Mouse (Mus musculus): ENCODE results near the gene Mpig6b. TPM values are rescaled to one million over a fixed set of nuclear protein-coding genes. Genes with fewer than 3 reads are reported as not detected.

Mpig6b gene
- polyA plus RNA-seq, 2 experiments = 2.3 to 4.0 TPM

GRCm38 (mm10) chr17:35021842-35022477 lies 44.0 kb downstream of the Mpig6b start:
- Histone ChIP-seq H3K4me3 (ENCODE audit: insufficient read depth in 1 of 2, low read depth in 2 of 2, low read length in 2 of 2) (no peak overlapping the region; a peak in 1 of 4 replicates), H3K4me1 (replicated peaks; ENCODE audit: control insufficient read depth in 2 of 2, insufficient read depth in 2 of 2, low read length in 1 of 2) (peaks cover 17 to 30% of the 10 kb centered on the region in 2 experiments), H3K4me2 (ENCODE audit: low read depth) (peak overlapping the region; percentile 55), H3K27ac (peak overlapping the region; percentile 23), H3K9ac (replicated peaks) (no peak overlapping the region), H3K36me3 (replicated peaks; ENCODE audit: control insufficient read depth, insufficient read depth, low read depth) (no peaks in the 10 kb centered on the region), H3K27me3 (ENCODE audit: control insufficient read depth, insufficient read depth, low read length) (no peaks in the 10 kb centered on the region), H3K9me3 (ENCODE audit: control insufficient read depth, low read length) (no peaks in the 10 kb centered on the region)
- DNase-seq (ENCODE audit: low read depth in 3 of 3, low spot score in 3 of 3) = peak; percentile 64 to 78 (median 72)
- WGBS (ENCODE audit: insufficient replicate concordance) = 5% methylated on average over 6 of the region's 6 CpGs
- peak; percentile 89 for TF ChIP-seq EP300 (IDR thresholded peaks at IDR 0.05; ENCODE audit: low read depth)
- TF ChIP-seq CTCF (IDR thresholded peaks at IDR 0.05; ENCODE audit: low read depth) = no peak; the same call in 1 of the 2 replicates
- ATAC-seq (ENCODE audit: insufficient read depth) = peak; percentile 90

GRCm38 (mm10) chr17:35021163-35021808 lies 44.7 kb downstream of the Mpig6b start:
- ATAC-seq (ENCODE audit: insufficient read depth) (peak; percentile 21; the same call in 1 of the 2 replicates), DNase-seq (ENCODE audit: low read depth in 3 of 3, low spot score in 3 of 3) (peak; percentile 54 to 71 (median 60))
- Histone ChIP-seq H3K4me1 (replicated peaks; ENCODE audit: control insufficient read depth in 2 of 2, insufficient read depth in 2 of 2, low read length in 1 of 2) (peaks cover 17 to 30% of the 10 kb centered on the region in 2 experiments), H3K9me3 (ENCODE audit: control insufficient read depth, low read length) (no peaks in the 10 kb centered on the region), H3K9ac (replicated peaks) (no peak overlapping the region), H3K4me3 (ENCODE audit: insufficient read depth in 1 of 2, low read depth in 2 of 2, low read length in 2 of 2) (peak overlapping the region in 1 of 2 experiments; percentile 16; a peak in 2 of 4 replicates), H3K4me2 (ENCODE audit: low read depth) (peak overlapping the region; percentile 55), H3K36me3 (replicated peaks; ENCODE audit: control insufficient read depth, insufficient read depth, low read depth) (no peaks in the 10 kb centered on the region; the same call in 1 of the 2 replicates), H3K27me3 (ENCODE audit: control insufficient read depth, insufficient read depth, low read length) (no peaks in the 10 kb centered on the region), H3K27ac (peak overlapping the region; percentile 23)
- WGBS (ENCODE audit: insufficient replicate concordance) = 5% methylated on average over 17 of the region's 17 CpGs
- peak; percentile 100 for TF ChIP-seq CTCF (IDR thresholded peaks at IDR 0.05; ENCODE audit: low read depth)
- TF ChIP-seq EP300 (IDR thresholded peaks at IDR 0.05; ENCODE audit: low read depth) = no peak

- no peak overlapping the region for H3K4me3 ChIP-seq (ENCODE audit: insufficient read depth in 1 of 2, low read depth in 2 of 2, low read length in 2 of 2)
- peaks cover 6% of the 10 kb centered on the region for H3K36me3 ChIP-seq (replicated peaks; ENCODE audit: control insufficient read depth, insufficient read depth, low read depth)
- WGBS (ENCODE audit: insufficient replicate concordance) = 82% methylated on average over 8 of the region's 8 CpGs
- no peak overlapping the region for H3K27ac ChIP-seq
- no peak for ATAC-seq (ENCODE audit: insufficient read depth)
- DNase-seq (ENCODE audit: low read depth in 3 of 3, low spot score in 3 of 3) = no peak
- peaks cover 17 to 30% of the 10 kb centered on the region in 2 experiments for H3K4me1 ChIP-seq (replicated peaks; ENCODE audit: control insufficient read depth in 2 of 2, insufficient read depth in 2 of 2, low read length in 1 of 2)
- no peak overlapping the region for H3K4me2 ChIP-seq (ENCODE audit: low read depth)
- H3K9me3 ChIP-seq (ENCODE audit: control insufficient read depth, low read length) = no peaks in the 10 kb centered on the region
- TF ChIP-seq CTCF (IDR thresholded peaks at IDR 0.05; ENCODE audit: low read depth) = no peak
- TF ChIP-seq EP300 (IDR thresholded peaks at IDR 0.05; ENCODE audit: low read depth) = no peak
- H3K9ac ChIP-seq (replicated peaks) = no peak overlapping the region
- no peaks in the 10 kb centered on the region for H3K27me3 ChIP-seq (ENCODE audit: control insufficient read depth, insufficient read depth, low read length)
These were observed 45.4 kb downstream of the Mpig6b start for GRCm38 (mm10) chr17:35020551-35020950.

- ATAC-seq (ENCODE audit: insufficient read depth) (no peak), DNase-seq (ENCODE audit: low read depth in 3 of 3, low spot score in 3 of 3) (no peak)
- no peak overlapping the region for H3K27ac ChIP-seq
- H3K9ac ChIP-seq (replicated peaks) = no peak overlapping the region
- no peak overlapping the region for H3K4me3 ChIP-seq (ENCODE audit: insufficient read depth in 1 of 2, low read depth in 2 of 2, low read length in 2 of 2)
- peaks cover 17 to 29% of the 10 kb centered on the region in 2 experiments for H3K4me1 ChIP-seq (replicated peaks; ENCODE audit: control insufficient read depth in 2 of 2, insufficient read depth in 2 of 2, low read length in 1 of 2)
- no peak overlapping the region for H3K4me2 ChIP-seq (ENCODE audit: low read depth)
- H3K27me3 ChIP-seq (ENCODE audit: control insufficient read depth, insufficient read depth, low read length) = no peaks in the 10 kb centered on the region
- WGBS (ENCODE audit: insufficient replicate concordance) = 74% methylated on average over 11 of the region's 11 CpGs
- H3K9me3 ChIP-seq (ENCODE audit: control insufficient read depth, low read length) = no peaks in the 10 kb centered on the region
- TF ChIP-seq EP300 (IDR thresholded peaks at IDR 0.05; ENCODE audit: low read depth) = no peak
- TF ChIP-seq CTCF (IDR thresholded peaks at IDR 0.05; ENCODE audit: low read depth) = no peak
- H3K36me3 ChIP-seq (replicated peaks; ENCODE audit: control insufficient read depth, insufficient read depth, low read depth) = peaks cover 13% of the 10 kb centered on the region
These were observed 46.1 kb downstream of the Mpig6b start for GRCm38 (mm10) chr17:35019894-35020293.

- WGBS (ENCODE audit: insufficient replicate concordance) = 53% methylated on average over 3 of the region's 3 CpGs
- Histone ChIP-seq H3K27ac (no peak overlapping the region), H3K36me3 (replicated peaks; ENCODE audit: control insufficient read depth, insufficient read depth, low read depth) (peaks cover 30% of the 10 kb centered on the region), H3K9ac (replicated peaks) (no peak overlapping the region), H3K4me2 (ENCODE audit: low read depth) (no peak overlapping the region), H3K27me3 (ENCODE audit: control insufficient read depth, insufficient read depth, low read length) (no peaks in the 10 kb centered on the region), H3K4me3 (ENCODE audit: insufficient read depth in 1 of 2, low read depth in 2 of 2, low read length in 2 of 2) (no peak overlapping the region), H3K9me3 (ENCODE audit: control insufficient read depth, low read length) (no peaks in the 10 kb centered on the region), H3K4me1 (replicated peaks; ENCODE audit: control insufficient read depth in 2 of 2, insufficient read depth in 2 of 2, low read length in 1 of 2) (peaks cover 17 to 20% of the 10 kb centered on the region in 2 experiments)
- DNase-seq (ENCODE audit: low read depth in 3 of 3, low spot score in 3 of 3) (no peak), ATAC-seq (ENCODE audit: insufficient read depth) (no peak)
- TF ChIP-seq EP300 (IDR thresholded peaks at IDR 0.05; ENCODE audit: low read depth) (no peak), CTCF (IDR thresholded peaks at IDR 0.05; ENCODE audit: low read depth) (no peak)
These were observed 47.8 kb downstream of the Mpig6b start for GRCm38 (mm10) chr17:35018171-35018570.
